Mouse (Mus musculus): Measurements from ENCODE around the gene C1qtnf5.
A peak's percentile ranks its signal among the peaks of the same experiment; 100 is the strongest.

Gene C1qtnf5

GRCm38 (mm10) chr9:44079997-44080780 lies 26.9 kb upstream of the C1qtnf5 start:
- no peak for DNase-seq

- DNase-seq, result no peak
These were observed 26.1 kb upstream of the C1qtnf5 start for GRCm38 (mm10) chr9:44080953-44081352.

GRCm38 (mm10) chr9:44081581-44081980 lies 25.5 kb upstream of the C1qtnf5 start:
- no peak for DNase-seq

- no peak for DNase-seq
These were observed 24.8 kb upstream of the C1qtnf5 start for GRCm38 (mm10) chr9:44082266-44082665.

GRCm38 (mm10) chr9:44083392-44084121 lies 23.5 kb upstream of the C1qtnf5 start:
- DNase-seq, result no peak

GRCm38 (mm10) chr9:44084236-44084635 lies 22.8 kb upstream of the C1qtnf5 start:
- DNase-seq, result no peak

- peak; percentile 84 for DNase-seq
These were observed 22.3 kb upstream of the C1qtnf5 start for GRCm38 (mm10) chr9:44084659-44085229.

- DNase-seq, result no peak
These were observed 21.8 kb upstream of the C1qtnf5 start for GRCm38 (mm10) chr9:44085276-44085675.

- DNase-seq, result no peak
These were observed 21.0 kb upstream of the C1qtnf5 start for GRCm38 (mm10) chr9:44085741-44086665.

- no peak for DNase-seq
These were observed 20.1 kb upstream of the C1qtnf5 start for GRCm38 (mm10) chr9:44086960-44087359.

- no peak for DNase-seq
These were observed 19.1 kb upstream of the C1qtnf5 start for GRCm38 (mm10) chr9:44087761-44088455.

GRCm38 (mm10) chr9:44088877-44089608 lies 18.0 kb upstream of the C1qtnf5 start:
- peak; percentile 59 for DNase-seq

- DNase-seq, result peak; percentile 94
These were observed 13.2 kb upstream of the C1qtnf5 start for GRCm38 (mm10) chr9:44093612-44094503.

- no peak for DNase-seq
These were observed 12.3 kb upstream of the C1qtnf5 start for GRCm38 (mm10) chr9:44094737-44095136.

GRCm38 (mm10) chr9:44095781-44096180 lies 11.3 kb upstream of the C1qtnf5 start:
- DNase-seq, result no peak

GRCm38 (mm10) chr9:44096536-44096935 lies 10.5 kb upstream of the C1qtnf5 start:
- DNase-seq, result no peak

- no peak for DNase-seq
These were observed 5.6 kb upstream of the C1qtnf5 start, which contains the start of gene Mfrp for GRCm38 (mm10) chr9:44101490-44101889. Gene Mfrp (plus strand): TSS chr9:44101729.

- DNase-seq, result no peak
These were observed 2.2 kb upstream of the C1qtnf5 start for GRCm38 (mm10) chr9:44104881-44105280.

- no peak for DNase-seq
These were observed 1.3 kb upstream of the C1qtnf5 start for GRCm38 (mm10) chr9:44105781-44106180.

- DNase-seq, result no peak
These were observed 863 bp upstream of the C1qtnf5 start for GRCm38 (mm10) chr9:44106182-44106581.
